Comparison of ENCODE assay signal across 23 mouse cellular contexts in genomic region chr11:85960273-85960672, GRCm38 (mm10).
"Had no signal": no experiment of that assay in that cellular context is flagged by ENCODE, and none has a peak within 500 bp of the region (broad histone marks: within the 10 kb centered on the region; RNA-seq: fewer than 3 reads in every experiment).

No protein-coding gene starts in this region.

- H3K9ac ChIP-seq: limb, embryonic 13.5 days; liver, embryonic 12.5 days; liver, embryonic 15.5 days; midbrain, embryonic 12.5 days; midbrain, embryonic 15.5 days; neural tube, embryonic 12.5 days; neural tube, embryonic 15.5 days; stomach, embryonic 15.5 days had no signal

- H3K4me3 ChIP-seq: layer of hippocampus, adult 2 months; left cerebral cortex, adult 2 months; limb, embryonic 13.5 days; liver, embryonic 12.5 days; liver, embryonic 15.5 days; midbrain, embryonic 12.5 days; midbrain, embryonic 15.5 days; neural tube, embryonic 12.5 days; neural tube, embryonic 15.5 days; stomach, embryonic 15.5 days had no signal

- H3K4me1 ChIP-seq: liver, embryonic 15.5 days; midbrain, embryonic 12.5 days; midbrain, embryonic 15.5 days; neural tube, embryonic 12.5 days; neural tube, embryonic 15.5 days; stomach, embryonic 15.5 days had no signal

- H3K27me3 ChIP-seq: limb, embryonic 13.5 days; liver, embryonic 12.5 days; liver, embryonic 15.5 days; midbrain, embryonic 12.5 days; midbrain, embryonic 15.5 days; neural tube, embryonic 12.5 days; neural tube, embryonic 15.5 days had no signal

- ATAC-seq: inflammation-experienced regulatory T-cells, adult 6 months; intestine, postnatal 0 days; liver, embryonic 12.5 days; midbrain, embryonic 15.5 days had no signal

- H3K4me2 ChIP-seq: liver, embryonic 12.5 days; liver, embryonic 15.5 days; midbrain, embryonic 12.5 days; midbrain, embryonic 15.5 days; neural tube, embryonic 12.5 days; neural tube, embryonic 15.5 days; stomach, embryonic 15.5 days had no signal

- H3K27ac ChIP-seq: layer of hippocampus, adult 2 months; left cerebral cortex, adult 2 months; liver, embryonic 12.5 days; liver, embryonic 15.5 days; midbrain, embryonic 12.5 days; midbrain, embryonic 15.5 days; neural tube, embryonic 12.5 days; neural tube, embryonic 15.5 days; stomach, embryonic 15.5 days had no signal

- H3K9me3 ChIP-seq: limb, embryonic 13.5 days; liver, embryonic 12.5 days; liver, embryonic 15.5 days; midbrain, embryonic 12.5 days; midbrain, embryonic 15.5 days; neural tube, embryonic 12.5 days; neural tube, embryonic 15.5 days; stomach, embryonic 15.5 days had no signal

- DNase-seq: kidney, adult 2 months; kidney, postnatal 10 days; kidney, postnatal 4 days; layer of hippocampus, adult 9-11 months; liver; lung, adult 18-20 months; lung, postnatal 10 days; right cerebral cortex, adult 18-20 months; right cerebral cortex, postnatal 25 days; spleen, adult 18-20 months; thymus, postnatal 25 days had no signal

- H3K36me3 ChIP-seq: limb, embryonic 13.5 days; liver, embryonic 12.5 days; liver, embryonic 15.5 days; midbrain, embryonic 12.5 days; midbrain, embryonic 15.5 days; neural tube, embryonic 12.5 days; neural tube, embryonic 15.5 days; stomach, embryonic 15.5 days had no signal
